Mouse (Mus musculus): ENCODE measurements around the gene Megf8. TPM values are rescaled to one million over a fixed set of nuclear protein-coding genes. Genes with fewer than 3 reads are reported as not detected.

Megf8 gene
- polyA plus RNA-seq, 1 experiment: 41.0 TPM

DNA sequence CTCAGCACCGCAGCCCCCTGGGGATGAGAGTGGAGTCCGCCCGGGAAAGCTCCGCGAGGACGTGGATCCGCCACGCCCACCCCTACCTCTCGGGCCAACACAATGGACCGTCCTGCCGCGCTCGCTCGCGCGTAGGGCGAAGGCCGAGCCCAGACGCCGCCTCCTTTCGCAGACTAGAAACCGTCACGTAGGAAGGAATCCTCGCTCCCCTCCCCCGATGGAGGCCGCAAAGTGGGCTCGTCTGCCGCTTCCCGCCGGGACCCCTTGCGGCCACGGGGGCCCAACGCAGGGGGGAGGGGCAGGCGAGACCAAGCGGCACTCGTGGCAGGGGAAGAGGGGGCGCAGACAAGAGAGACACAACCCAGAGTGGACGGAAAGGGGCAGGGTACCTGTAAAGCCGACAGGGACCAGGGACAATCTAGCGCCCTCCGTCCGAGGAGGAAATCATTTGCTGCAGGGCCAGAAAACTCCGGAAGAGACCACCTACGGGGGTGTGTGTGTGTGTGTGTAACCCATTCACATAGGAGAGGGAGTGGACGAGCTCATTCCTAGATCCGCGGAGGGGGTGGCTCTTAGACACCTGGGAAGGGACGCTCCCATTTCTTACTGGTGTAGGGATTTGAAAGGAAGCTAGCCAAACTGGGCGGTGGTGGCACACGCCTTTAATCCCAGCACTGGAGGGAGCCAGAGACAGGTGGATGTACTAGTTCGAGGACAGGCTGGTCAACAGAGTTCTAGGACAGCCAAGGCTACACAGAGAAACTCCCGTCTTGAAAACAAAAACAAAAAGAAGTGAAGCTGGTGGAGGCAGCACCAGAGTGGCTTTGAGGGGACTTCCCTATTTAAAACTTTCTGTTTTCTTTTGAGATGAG lies 19.3 kb upstream of the Megf8 start, which contains the start of gene Pafah1b3:
Gene Pafah1b3, minus strand, starts transcription at position 533 of the 872 bp plus-strand sequence.
- peaks cover 2% of the 10 kb centered on the region for H3K27me3 ChIP-seq (ENCODE audit: control insufficient read depth, insufficient read depth, insufficient read length)
- H3K4me2 ChIP-seq (ENCODE audit: low read depth): peak within 1 kb of the TSS; percentile 63
- peak; percentile 17 for TF ChIP-seq POLR2A (IDR thresholded peaks at IDR 0.05; ENCODE audit: insufficient read length, low read depth)
- TF ChIP-seq TCF12 (IDR thresholded peaks at IDR 0.05; ENCODE audit: insufficient read depth, poor library complexity, severe bottlenecking): no peak
- TF ChIP-seq E2F4 (IDR thresholded peaks at IDR 0.05; ENCODE audit: insufficient read depth): peak; percentile 16
- H3K4me3 ChIP-seq: peak within 1 kb of the TSS; percentile 57
- no peaks in the 10 kb centered on the region for H3K36me3 ChIP-seq (ENCODE audit: control insufficient read depth, insufficient read depth)
- no peaks in the 10 kb centered on the region for H3K79me2 ChIP-seq (ENCODE audit: control insufficient read depth, insufficient read depth)
- peak within 1 kb of the TSS; percentile 86 for H3ac ChIP-seq (ENCODE audit: control insufficient read depth, insufficient read length)

DNA sequence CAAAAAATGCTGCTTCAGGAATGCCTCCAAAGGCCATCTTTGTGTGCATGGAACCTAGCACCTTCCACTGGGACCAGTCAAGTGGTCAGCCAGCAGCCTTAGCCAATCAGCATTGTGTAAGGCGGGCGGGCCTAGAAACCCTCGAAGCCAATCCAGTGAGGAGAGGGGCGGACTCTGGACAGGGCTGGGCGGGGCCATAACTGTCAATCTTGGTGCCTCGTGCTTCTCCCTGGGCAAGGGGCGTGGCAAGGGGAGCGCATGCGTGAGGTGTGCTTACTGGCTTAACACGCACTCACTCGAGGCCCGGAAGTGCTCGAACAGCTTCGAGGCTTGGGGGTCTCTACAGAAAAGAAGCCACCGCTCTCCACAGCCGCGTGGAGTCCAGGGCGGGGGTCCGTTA lies 15.9 kb upstream of the Megf8 start, which contains the start of gene Prr19:
Gene Prr19, plus strand, starts transcription at position 349 of the 400 bp plus-strand sequence.
- Histone ChIP-seq H3K27me3 (ENCODE audit: control insufficient read depth, insufficient read depth, insufficient read length) (peaks cover 26% of the 10 kb centered on the region), H3K4me2 (ENCODE audit: low read depth) (no peak within 1 kb of the TSS), H3K79me2 (ENCODE audit: control insufficient read depth, insufficient read depth) (no peaks in the 10 kb centered on the region), H3ac (ENCODE audit: control insufficient read depth, insufficient read length) (no peak within 1 kb of the TSS), H3K4me3 (no peak within 1 kb of the TSS), H3K36me3 (ENCODE audit: control insufficient read depth, insufficient read depth) (no peaks in the 10 kb centered on the region)
- TF ChIP-seq POLR2AphosphoS2 (IDR thresholded peaks at IDR 0.05; ENCODE audit: insufficient read length, low read depth) (no peak), SRF (IDR thresholded peaks at IDR 0.05; ENCODE audit: control insufficient read depth, insufficient read length, low read depth) (no peak), REST (IDR thresholded peaks at IDR 0.05; ENCODE audit: insufficient read depth, insufficient read length) (no peak), POLR2A (IDR thresholded peaks at IDR 0.05; ENCODE audit: insufficient read length, low read depth) (no peak), TCF12 (IDR thresholded peaks at IDR 0.05; ENCODE audit: insufficient read depth, poor library complexity, severe bottlenecking) (no peak), MAX (IDR thresholded peaks at IDR 0.05; ENCODE audit: low read depth) (no peak), CEBPB (IDR thresholded peaks at IDR 0.05; ENCODE audit: insufficient read depth, poor library complexity, severe bottlenecking) (no peak), MYOG (IDR thresholded peaks at IDR 0.05; ENCODE audit: control insufficient read depth in 1 of 3, insufficient read depth in 1 of 3, insufficient read length in 2 of 3, low read depth in 2 of 3) (no peak)

GRCm38 (mm10) chr7:25303003-25303684 lies 13.8 kb upstream of the Megf8 start:
- TF ChIP-seq TCF3 (IDR thresholded peaks at IDR 0.05; ENCODE audit: insufficient read length, low read depth): no peak
- no peak for TF ChIP-seq E2F4 (IDR thresholded peaks at IDR 0.05; ENCODE audit: insufficient read depth)
- no peak for TF ChIP-seq REST (IDR thresholded peaks at IDR 0.05; ENCODE audit: insufficient read depth, insufficient read length)
- TF ChIP-seq SRF (IDR thresholded peaks at IDR 0.05; ENCODE audit: control insufficient read depth, insufficient read length, low read depth): no peak
- no peak for TF ChIP-seq MAX (IDR thresholded peaks at IDR 0.05; ENCODE audit: low read depth)
- no peak for TF ChIP-seq CEBPB (IDR thresholded peaks at IDR 0.05; ENCODE audit: insufficient read depth, poor library complexity, severe bottlenecking)
- TF ChIP-seq POLR2AphosphoS2 (IDR thresholded peaks at IDR 0.05; ENCODE audit: insufficient read length, low read depth): no peak
- TF ChIP-seq TCF12 (IDR thresholded peaks at IDR 0.05; ENCODE audit: insufficient read depth, poor library complexity, severe bottlenecking): no peak
- TF ChIP-seq MYOD1 (IDR thresholded peaks at IDR 0.05; ENCODE audit: control insufficient read depth in 1 of 3, insufficient read length in 2 of 3, low read depth in 2 of 3): no peak
- peaks cover 41% of the 10 kb centered on the region for H3K27me3 ChIP-seq (ENCODE audit: control insufficient read depth, insufficient read depth, insufficient read length)
- no peaks in the 10 kb centered on the region for H3K79me2 ChIP-seq (ENCODE audit: control insufficient read depth, insufficient read depth)

GRCm38 (mm10) chr7:25303685-25304006 lies 13.3 kb upstream of the Megf8 start:
- TF ChIP-seq TCF3 (IDR thresholded peaks at IDR 0.05; ENCODE audit: insufficient read length, low read depth): no peak
- TF ChIP-seq USF1 (IDR thresholded peaks at IDR 0.05; ENCODE audit: low read depth): no peak
- no peak for TF ChIP-seq SRF (IDR thresholded peaks at IDR 0.05; ENCODE audit: control insufficient read depth, insufficient read length, low read depth)
- no peak for TF ChIP-seq E2F4 (IDR thresholded peaks at IDR 0.05; ENCODE audit: insufficient read depth)
- no peak for TF ChIP-seq POLR2A (IDR thresholded peaks at IDR 0.05; ENCODE audit: insufficient read length, low read depth)
- no peak for TF ChIP-seq MAX (IDR thresholded peaks at IDR 0.05; ENCODE audit: low read depth)
- no peak for TF ChIP-seq POLR2AphosphoS2 (IDR thresholded peaks at IDR 0.05; ENCODE audit: insufficient read length, low read depth)
- TF ChIP-seq CEBPB (IDR thresholded peaks at IDR 0.05; ENCODE audit: insufficient read depth, poor library complexity, severe bottlenecking): no peak
- Histone ChIP-seq H3K79me2 (ENCODE audit: control insufficient read depth, insufficient read depth) (no peaks in the 10 kb centered on the region), H3K36me3 (ENCODE audit: control insufficient read depth, insufficient read depth) (no peaks in the 10 kb centered on the region), H3K4me2 (ENCODE audit: low read depth) (no peak overlapping the region), H3ac (ENCODE audit: control insufficient read depth, insufficient read length) (no peak overlapping the region), H3K4me3 (no peak overlapping the region), H3K27me3 (ENCODE audit: control insufficient read depth, insufficient read depth, insufficient read length) (peaks cover 46% of the 10 kb centered on the region)

More at GRCm38 (mm10) chr7:25303003-25303684, 13.8 kb upstream of the Megf8 start:
- no peak overlapping the region for H3ac ChIP-seq (ENCODE audit: control insufficient read depth, insufficient read length)
- no peak overlapping the region for H3K4me3 ChIP-seq
- no peaks in the 10 kb centered on the region for H3K36me3 ChIP-seq (ENCODE audit: control insufficient read depth, insufficient read depth)
- no peak overlapping the region for H3K4me2 ChIP-seq (ENCODE audit: low read depth)

DNA sequence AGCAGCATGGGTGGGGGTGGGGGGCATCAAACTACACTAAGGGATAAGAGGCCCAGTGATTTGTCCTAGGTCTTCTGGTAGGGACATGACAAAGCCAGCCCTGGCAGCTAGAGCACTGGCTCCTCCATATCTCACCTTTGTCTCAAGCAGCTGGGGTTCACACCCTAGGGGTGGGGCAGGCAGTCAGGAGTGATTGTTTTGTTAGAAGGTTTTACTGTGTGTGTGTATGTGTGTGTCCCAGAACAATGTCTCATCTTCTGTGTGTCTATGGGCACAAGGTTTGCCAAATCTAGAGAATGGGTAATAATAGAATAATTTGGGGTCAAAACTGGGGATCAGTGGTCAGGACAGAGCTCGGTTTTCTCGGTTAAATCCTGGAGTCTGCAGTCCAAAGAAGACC lies 11.5 kb upstream of the Megf8 start:
- Histone ChIP-seq H3K36me3 (ENCODE audit: control insufficient read depth, insufficient read depth) (no peaks in the 10 kb centered on the region), H3K4me3 (no peak overlapping the region), H3K27me3 (ENCODE audit: control insufficient read depth, insufficient read depth, insufficient read length) (peaks cover 57% of the 10 kb centered on the region)

More for the DNA sequence above, 11.5 kb upstream of the Megf8 start:
- no peaks in the 10 kb centered on the region for H3K79me2 ChIP-seq (ENCODE audit: control insufficient read depth, insufficient read depth)
- TF ChIP-seq CEBPB (IDR thresholded peaks at IDR 0.05; ENCODE audit: insufficient read depth, poor library complexity, severe bottlenecking) (no peak), MYOD1 (IDR thresholded peaks at IDR 0.05; ENCODE audit: control insufficient read depth in 1 of 3, insufficient read length in 2 of 3, low read depth in 2 of 3) (no peak), POLR2A (IDR thresholded peaks at IDR 0.05; ENCODE audit: insufficient read length, low read depth) (no peak)
- H3ac ChIP-seq (ENCODE audit: control insufficient read depth, insufficient read length): no peak overlapping the region
- H3K4me2 ChIP-seq (ENCODE audit: low read depth): peak overlapping the region; percentile 30
